Mouse (Mus musculus) CH12.LX (cell line): ENCODE data around the gene Dlgap1. TPM values are rescaled to one million over a fixed set of nuclear protein-coding genes. Genes with fewer than 3 reads are reported as not detected.
A peak's percentile ranks its signal among the peaks of the same experiment; 100 is the strongest.

Experiments used
- DNase-seq: peaks from one replicate; pipeline ENCODE4 v3.0.0-alpha.2; 2013; ENCODE audit errors: extremely low read depth
- H3K27ac ChIP-seq: 2 replicates; pipeline ENCODE4 v1.5.1; 2012; ENCODE audit warnings: low read depth, mild to moderate bottlenecking, control low read depth, moderate library complexity; ENCODE audit not compliant: insufficient read depth
- H3K27me3 ChIP-seq: replicated peaks from 2 replicates; pipeline ENCODE3; 2012; ENCODE audit warnings: inconsistent platforms
- H3K36me3 ChIP-seq, 2 experiments: replicated peaks in 1 of 2; 2 replicates each; pipeline versions ENCODE3 to v1.6.1; 2012; ENCODE audit warnings: inconsistent platforms in 1 of 2, low read length in 1 of 2, mild to moderate bottlenecking in 1 of 2, mixed read lengths in 1 of 2, moderate library complexity in 1 of 2; ENCODE audit not compliant: control insufficient read depth in 1 of 2, insufficient read depth in 1 of 2
- H3K4me1 ChIP-seq, 2 experiments: 2 replicates each; pipeline ENCODE4 v1.6.1; 2012; ENCODE audit warnings: inconsistent platforms in 1 of 2, moderate library complexity in 1 of 2; ENCODE audit not compliant: insufficient read depth in 2 of 2, control insufficient read depth in 1 of 2
- H3K4me2 ChIP-seq: 2 replicates; pipeline ENCODE4 v1.6.1; 2012; ENCODE audit warnings: low read depth, mild to moderate bottlenecking, control low read depth; ENCODE audit not compliant: poor library complexity, insufficient read depth, severe bottlenecking
- H3K4me3 ChIP-seq, 3 experiments: fragments of 150-350 bp in 1 of 3; sonication (generic) in 1 of 3; replicated peaks in 1 of 3; 2 replicates each; pipeline versions ENCODE3 to v1.5.1; 2011 to 2012; ENCODE audit warnings: low read depth in 2 of 3, low read length in 2 of 3, mild to moderate bottlenecking in 2 of 3, moderate library complexity in 2 of 3, control low read depth in 1 of 3, improper control_type of control experiment in 1 of 3, inconsistent platforms in 1 of 3, mixed read lengths in 1 of 3; ENCODE audit not compliant: poor library complexity in 1 of 3
- H3K79me2 ChIP-seq: replicated peaks from 2 replicates; pipeline ENCODE4 v1.6.1; 2012; ENCODE audit warnings: mild to moderate bottlenecking, moderate library complexity; ENCODE audit not compliant: control insufficient read depth, poor library complexity, insufficient read depth, severe bottlenecking; ENCODE audit errors: extremely low read depth
- H3K9ac ChIP-seq: 2 replicates; pipeline ENCODE4 v1.6.1; 2012; ENCODE audit warnings: low read depth, mild to moderate bottlenecking, control low read depth, moderate library complexity; ENCODE audit not compliant: insufficient read depth
- H3K9me3 ChIP-seq: replicated peaks from 2 replicates; pipeline ENCODE3; 2012; ENCODE audit warnings: low read length, inconsistent platforms, mixed read lengths
- CHD1 ChIP-seq: IDR thresholded peaks from 2 replicates; pipeline ENCODE4 v1.6.1; 2012; ENCODE audit warnings: low read depth, low read length, improper control_type of control experiment, inconsistent platforms
- E2F4 ChIP-seq: IDR thresholded peaks from 2 replicates; pipeline ENCODE4 v1.6.1; 2011; ENCODE audit warnings: low read depth, low read length, improper control_type of control experiment; ENCODE audit not compliant: insufficient replicate concordance
- GABPA ChIP-seq: IDR thresholded peaks from 2 replicates; pipeline ENCODE4 v1.6.1; 2012; ENCODE audit warnings: low read depth, low read length, improper control_type of control experiment, inconsistent platforms; ENCODE audit not compliant: insufficient replicate concordance
- KAT2A ChIP-seq: IDR thresholded peaks from 2 replicates; pipeline ENCODE4 v1.6.1; 2012; ENCODE audit warnings: low read length, improper control_type of control experiment, inconsistent platforms; ENCODE audit not compliant: insufficient replicate concordance
- MAFK ChIP-seq: IDR thresholded peaks from 2 replicates; pipeline ENCODE4 v1.6.1; 2011; ENCODE audit warnings: low read length, improper control_type of control experiment; ENCODE audit not compliant: insufficient replicate concordance
- MAX ChIP-seq: IDR thresholded peaks from 2 replicates; pipeline ENCODE4 v1.6.1; 2011; ENCODE audit warnings: low read length, improper control_type of control experiment
- MAZ ChIP-seq: IDR thresholded peaks from 2 replicates; pipeline ENCODE4 v1.6.1; 2012; ENCODE audit warnings: low read depth, mild to moderate bottlenecking, inconsistent platforms, low read length, improper control_type of control experiment, moderate library complexity
- MEF2A ChIP-seq: IDR thresholded peaks from 2 replicates; pipeline ENCODE4 v1.6.1; 2014; ENCODE audit warnings: low read depth, mild to moderate bottlenecking, inconsistent platforms, low read length, improper control_type of control experiment, borderline replicate concordance
- MXI1 ChIP-seq: IDR thresholded peaks from 2 replicates; pipeline ENCODE4 v1.6.1; 2011; ENCODE audit warnings: mild to moderate bottlenecking, low read depth, low read length, improper control_type of control experiment
- NELFE ChIP-seq: IDR thresholded peaks from 2 replicates; pipeline ENCODE4 v1.6.1; 2011; ENCODE audit warnings: low read depth, low read length, improper control_type of control experiment
- NRF1 ChIP-seq: IDR thresholded peaks from 2 replicates; pipeline ENCODE4 v1.6.1; 2014; ENCODE audit warnings: low read depth, mild to moderate bottlenecking, inconsistent platforms, low read length, improper control_type of control experiment, moderate library complexity
- POLR2A ChIP-seq: IDR thresholded peaks from 2 replicates; pipeline ENCODE4 v1.6.1; 2011; ENCODE audit warnings: low read depth, mild to moderate bottlenecking, improper control_type of control experiment, low read length
- POLR2AphosphoS2 ChIP-seq: IDR thresholded peaks from 2 replicates; pipeline ENCODE4 v1.6.1; 2011; ENCODE audit warnings: low read depth, low read length, improper control_type of control experiment
- RAD21 ChIP-seq: IDR thresholded peaks from 2 replicates; pipeline ENCODE4 v1.6.1; 2011; ENCODE audit warnings: low read depth, mild to moderate bottlenecking, low read length, improper control_type of control experiment, moderate library complexity
- TBP ChIP-seq: conservative IDR thresholded peaks from 2 replicates; pipeline ENCODE4 v1.6.1; 2011; ENCODE audit warnings: low read depth, low read length, improper control_type of control experiment
- UBTF ChIP-seq: IDR thresholded peaks from 2 replicates; pipeline ENCODE4 v1.6.1; 2012; ENCODE audit warnings: low read depth, mild to moderate bottlenecking, inconsistent platforms, low read length, improper control_type of control experiment, moderate library complexity
- USF2 ChIP-seq: conservative IDR thresholded peaks from 2 replicates; pipeline ENCODE4 v1.6.1; 2011; ENCODE audit warnings: low read depth, low read length, improper control_type of control experiment
- ZC3H11A ChIP-seq: IDR thresholded peaks from 2 replicates; pipeline ENCODE4 v1.6.1; 2012; ENCODE audit warnings: low read depth, mild to moderate bottlenecking, inconsistent platforms, low read length, improper control_type of control experiment
- ZMIZ1 ChIP-seq: IDR thresholded peaks from 2 replicates; pipeline ENCODE4 v1.6.1; 2012; ENCODE audit warnings: low read depth, mild to moderate bottlenecking, inconsistent platforms, low read length, improper control_type of control experiment
- ZNF384 ChIP-seq: IDR thresholded peaks from 2 replicates; pipeline ENCODE4 v1.6.1; 2012; ENCODE audit warnings: low read depth, low read length, improper control_type of control experiment, inconsistent platforms
- dilution Hi-C: fragments of 300-500 bp; cut with MboI; formaldehyde crosslinking; loops from 2 replicates; pipeline ENCODE4 v1.14.3; 2020; ENCODE audit warnings: low sequenced_read_pairs; ENCODE audit not compliant: extremely low pct_unique_long_range_greater_than_20kb, extremely low pct_ligation_motif_present
- in situ Hi-C: fragments of 300-500 bp; cut with MboI; formaldehyde crosslinking; loops from 3 replicates; pipeline ENCODE4 v1.14.3; 2019; ENCODE audit warnings: low sequenced_read_pairs, low pct_ligation_motif_present, low pct_unique_long_range_greater_than_20kb, mixed read lengths
- polyA plus RNA-seq: library from polyadenylated mRNA; unstranded; fragments of >175 nt; gene quantifications from 2 replicates; pipeline ENCODE4 v1.2.1, GENCODE M21; 2012; ENCODE audit warnings: low read depth; ENCODE audit not compliant: insufficient read length
- total RNA-seq, 2 experiments: library from RNA; depleted of rRNA; stranded (reverse); fragments of 300-350 nt in 1 of 2; fragments of >200 nt in 1 of 2; gene quantifications; 2 replicates each; pipeline ENCODE4 v1.2.3; 2012 to 2014

Dlgap1 gene
- total and polyA plus RNA-seq, 3 experiments = 0.51 to 2.7 (median 1.2) TPM

GRCm38 (mm10) chr17:70751161-70751651 is 782.3 kb downstream of the Dlgap1 start:
- Histone ChIP-seq H3K9ac (no peak overlapping the region), H3K79me2 (no peaks in the 10 kb centered on the region), H3K9me3 (no peaks in the 10 kb centered on the region), H3K36me3 (no peaks in the 10 kb centered on the region), H3K27ac (no peak overlapping the region), H3K4me1 (peaks cover 2 to 43% of the 10 kb centered on the region in 2 experiments; a peak in 3 of 4 replicates), H3K27me3 (no peaks in the 10 kb centered on the region), H3K4me3 (no peak overlapping the region), H3K4me2 (no peak overlapping the region)
- TF ChIP-seq MXI1 = no peak
- no peak for TF ChIP-seq NELFE
- TF ChIP-seq ZMIZ1 = no peak
- no peak for TF ChIP-seq RAD21
- no peak for TF ChIP-seq MAFK
- no peak for TF ChIP-seq CHD1
- TF ChIP-seq MAZ = no peak
- no peak for TF ChIP-seq USF2
- TF ChIP-seq ZC3H11A = no peak
- no peak for TF ChIP-seq POLR2A
- TF ChIP-seq UBTF = no peak
- DNase-seq = no peak
- dilution Hi-C loops = no loop called here
- in situ Hi-C loops = loop anchor here (10.0 kb wide), 1 partner anchor 194 kb away; no protein-coding TSS in a partner anchor

GRCm38 (mm10) chr17:70751676-70752075 is 782.8 kb downstream of the Dlgap1 start:
- in situ Hi-C loops (loop anchor here (10.0 kb wide), 1 partner anchor 193 kb away; no protein-coding TSS in a partner anchor), dilution Hi-C loops (no loop called here)
- peaks cover 0 to 38% of the 10 kb centered on the region in 2 experiments; a peak in 3 of 4 replicates for H3K4me1 ChIP-seq
- TF ChIP-seq E2F4 (no peak), ZNF384 (peak; percentile 74)
- H3K27me3 ChIP-seq = no peaks in the 10 kb centered on the region
- H3K79me2 ChIP-seq = no peaks in the 10 kb centered on the region
- no peak for DNase-seq
- no peaks in the 10 kb centered on the region for H3K36me3 ChIP-seq
- H3K27ac ChIP-seq = no peak overlapping the region
- no peak overlapping the region for H3K9ac ChIP-seq
- no peak overlapping the region for H3K4me2 ChIP-seq
- H3K9me3 ChIP-seq = no peaks in the 10 kb centered on the region
- no peak overlapping the region for H3K4me3 ChIP-seq

- no peak overlapping the region for H3K27ac ChIP-seq
- H3K9ac ChIP-seq = no peak overlapping the region
- no peak overlapping the region for H3K4me3 ChIP-seq
Measured at GRCm38 (mm10) chr17:70753444-70754032, 784.7 kb downstream of the Dlgap1 start.

More at GRCm38 (mm10) chr17:70753444-70754032, 784.7 kb downstream of the Dlgap1 start:
- Histone ChIP-seq H3K9me3 (no peaks in the 10 kb centered on the region), H3K4me2 (no peak overlapping the region), H3K36me3 (no peaks in the 10 kb centered on the region), H3K4me1 (peaks cover 2 to 21% of the 10 kb centered on the region in 2 experiments; a peak in 3 of 4 replicates), H3K27me3 (no peaks in the 10 kb centered on the region), H3K79me2 (no peaks in the 10 kb centered on the region)
- no peak for DNase-seq
- dilution Hi-C loops = no loop called here
- in situ Hi-C loops = loop anchor here (10.0 kb wide), 1 partner anchor 191 kb away; no protein-coding TSS in a partner anchor
- TF ChIP-seq NRF1 (no peak), MEF2A (no peak), USF2 (no peak), MAX (no peak), TBP (no peak), KAT2A (no peak), UBTF (no peak), GABPA (no peak), RAD21 (no peak), POLR2AphosphoS2 (no peak)
